Mouse (Mus musculus) MEL (cell line): ENCODE data around the gene Mobp. TPM values are rescaled to one million over a fixed set of nuclear protein-coding genes. Genes with fewer than 3 reads are reported as not detected.

Experiments used
- DNase-seq: peaks from one replicate; pipeline ENCODE4 v3.0.0; 2011; ENCODE audit warnings: low read depth, low spot score
- H3K27ac ChIP-seq: 2 replicates; pipeline ENCODE4 v1.5.1; 2012; ENCODE audit warnings: low read depth, mild to moderate bottlenecking, control low read depth, low read length, moderate library complexity; ENCODE audit not compliant: control insufficient read depth
- H3K27me3 ChIP-seq, 2 experiments: fragments of 150-350 bp in 1 of 2; sonication (generic) in 1 of 2; 2 replicates each; pipeline ENCODE4 v1.6.1; 2012; ENCODE audit warnings: low read length in 2 of 2, mild to moderate bottlenecking in 2 of 2, improper control_type of control experiment in 1 of 2, moderate library complexity in 1 of 2; ENCODE audit not compliant: insufficient read depth in 2 of 2, control insufficient read depth in 1 of 2
- H3K36me3 ChIP-seq, 2 experiments: 2 replicates each; pipeline ENCODE4 v1.6.1; 2012 to 2014; ENCODE audit warnings: low read length in 2 of 2, improper control_type of control experiment in 1 of 2, inconsistent platforms in 1 of 2, mild to moderate bottlenecking in 1 of 2; ENCODE audit not compliant: insufficient read depth in 2 of 2, control insufficient read depth in 1 of 2
- H3K4me1 ChIP-seq, 2 experiments: fragments of 150-350 bp in 1 of 2; sonication (generic) in 1 of 2; 2 replicates each; pipeline ENCODE4 v1.6.1; 2012; ENCODE audit warnings: low read length in 2 of 2, improper control_type of control experiment in 1 of 2, mild to moderate bottlenecking in 1 of 2; ENCODE audit not compliant: insufficient read depth in 2 of 2, control insufficient read depth in 1 of 2
- H3K4me3 ChIP-seq, 2 experiments: fragments of 150-350 bp in 1 of 2; sonication (generic) in 1 of 2; 2 replicates each; pipeline ENCODE4 v1.5.1; 2012; ENCODE audit warnings: low read depth in 2 of 2, low read length in 2 of 2, mild to moderate bottlenecking in 2 of 2, moderate library complexity in 2 of 2, control low read depth in 1 of 2, improper control_type of control experiment in 1 of 2; ENCODE audit not compliant: control insufficient read depth in 1 of 2, insufficient read depth in 1 of 2
- H3K79me2 ChIP-seq: 2 replicates; pipeline ENCODE4 v1.6.1; 2012; ENCODE audit warnings: mild to moderate bottlenecking, low read length, moderate library complexity; ENCODE audit not compliant: control insufficient read depth, poor library complexity, insufficient read depth
- H3K9ac ChIP-seq: 2 replicates; pipeline ENCODE4 v1.6.1; 2012; ENCODE audit warnings: low read depth, mild to moderate bottlenecking, control low read depth, low read length, moderate library complexity; ENCODE audit not compliant: control insufficient read depth, poor library complexity, severe bottlenecking
- H3K9me3 ChIP-seq: fragments of 150-350 bp; sonication (generic); replicated peaks from 2 replicates; pipeline ENCODE4 v1.6.1; 2012; ENCODE audit warnings: mild to moderate bottlenecking, low read length, improper control_type of control experiment, moderate library complexity; ENCODE audit not compliant: insufficient read depth
- BHLHE40 ChIP-seq: IDR thresholded peaks from 2 replicates; pipeline ENCODE4 v1.6.1; 2012; ENCODE audit warnings: low read depth, mild to moderate bottlenecking, inconsistent platforms, low read length, improper control_type of control experiment, borderline replicate concordance
- CHD2 ChIP-seq: IDR thresholded peaks from 2 replicates; pipeline ENCODE4 v1.6.1; 2011; ENCODE audit warnings: low read length, improper control_type of control experiment
- CTCF ChIP-seq, 3 experiments: IDR thresholded peaks in 2 of 3; conservative IDR thresholded peaks in 1 of 3; 2 replicates each; pipeline ENCODE4 v1.5.1; 2011 to 2012; ENCODE audit warnings: low read length in 3 of 3, low read depth in 2 of 3, mild to moderate bottlenecking in 2 of 3, improper control_type of control experiment in 1 of 3, inconsistent platforms in 1 of 3, mixed read lengths in 1 of 3, moderate library complexity in 1 of 3; ENCODE audit not compliant: control insufficient read depth in 1 of 3, insufficient read depth in 1 of 3, poor library complexity in 1 of 3, severe bottlenecking in 1 of 3
- ELF1 ChIP-seq: IDR thresholded peaks from 2 replicates; pipeline ENCODE4 v1.6.1; 2014; ENCODE audit warnings: low read depth, mild to moderate bottlenecking, inconsistent platforms, low read length, improper control_type of control experiment, moderate library complexity
- EP300 ChIP-seq, 2 experiments: IDR thresholded peaks; 2 replicates each; pipeline ENCODE4 v1.6.1; 2011; ENCODE audit warnings: improper control_type of control experiment in 2 of 2, low read length in 2 of 2, low read depth in 1 of 2, mild to moderate bottlenecking in 1 of 2
- GABPA ChIP-seq: IDR thresholded peaks from 2 replicates; pipeline ENCODE4 v1.6.1; 2012; ENCODE audit warnings: low read depth, mild to moderate bottlenecking, inconsistent platforms, low read length, improper control_type of control experiment, moderate library complexity
- GATA1 ChIP-seq: IDR thresholded peaks from 2 replicates; pipeline ENCODE4 v1.6.1; 2011; ENCODE audit warnings: low read depth, low read length, improper control_type of control experiment
- KAT2A ChIP-seq: conservative IDR thresholded peaks from 2 replicates; pipeline ENCODE4 v1.6.1; 2012; ENCODE audit warnings: low read depth, low read length, improper control_type of control experiment, inconsistent platforms
- MAFK ChIP-seq: IDR thresholded peaks from 2 replicates; pipeline ENCODE4 v1.6.1; 2011; ENCODE audit warnings: low read depth, mild to moderate bottlenecking, low read length, improper control_type of control experiment, borderline replicate concordance
- MAX ChIP-seq: IDR thresholded peaks from 2 replicates; pipeline ENCODE4 v1.6.1; 2011; ENCODE audit warnings: low read length, improper control_type of control experiment
- MEF2A ChIP-seq: IDR thresholded peaks from 2 replicates; pipeline ENCODE4 v1.6.1; 2014; ENCODE audit warnings: low read depth, mild to moderate bottlenecking, inconsistent platforms, low read length, improper control_type of control experiment; ENCODE audit not compliant: poor library complexity, insufficient replicate concordance, severe bottlenecking; ENCODE audit errors: extremely low read depth
- MYB ChIP-seq: IDR thresholded peaks from 2 replicates; pipeline ENCODE4 v1.6.1; 2011; ENCODE audit warnings: mild to moderate bottlenecking, low read depth, low read length, improper control_type of control experiment
- POLR2A ChIP-seq, 2 experiments: IDR thresholded peaks; 2 replicates each; pipeline ENCODE4 v1.6.1; 2011 to 2012; ENCODE audit warnings: low read length in 2 of 2, mild to moderate bottlenecking in 2 of 2, control low read depth in 1 of 2, improper control_type of control experiment in 1 of 2, low read depth in 1 of 2, moderate library complexity in 1 of 2; ENCODE audit not compliant: control insufficient read depth in 1 of 2, insufficient read depth in 1 of 2, poor library complexity in 1 of 2
- POLR2AphosphoS2 ChIP-seq: IDR thresholded peaks from 2 replicates; pipeline ENCODE4 v1.6.1; 2011; ENCODE audit warnings: low read length, improper control_type of control experiment
- RAD21 ChIP-seq: IDR thresholded peaks from 2 replicates; pipeline ENCODE4 v1.6.1; 2011; ENCODE audit warnings: mild to moderate bottlenecking, low read depth, low read length, improper control_type of control experiment
- SIN3A ChIP-seq: IDR thresholded peaks from 2 replicates; pipeline ENCODE4 v1.6.1; 2012; ENCODE audit warnings: low read length, improper control_type of control experiment, inconsistent platforms
- SMC3 ChIP-seq: IDR thresholded peaks from 2 replicates; pipeline ENCODE4 v1.6.1; 2011; ENCODE audit warnings: low read depth, low read length, improper control_type of control experiment
- TAL1 ChIP-seq: IDR thresholded peaks from 2 replicates; pipeline ENCODE4 v1.6.1; 2012; ENCODE audit warnings: mild to moderate bottlenecking, inconsistent platforms, low read length, moderate library complexity, mixed read lengths
- TBP ChIP-seq: IDR thresholded peaks from 2 replicates; pipeline ENCODE4 v1.8.0; 2011; ENCODE audit warnings: low read depth, low read length, improper control_type of control experiment
- TCF12 ChIP-seq: IDR thresholded peaks from 2 replicates; pipeline ENCODE4 v1.6.1; 2014; ENCODE audit warnings: low read depth, mild to moderate bottlenecking, inconsistent platforms, low read length, improper control_type of control experiment, moderate library complexity
- USF2 ChIP-seq, 2 experiments: IDR thresholded peaks; 2 replicates each; pipeline ENCODE4 v1.6.1; 2011 to 2012; ENCODE audit warnings: improper control_type of control experiment in 2 of 2, low read length in 2 of 2, borderline replicate concordance in 1 of 2, inconsistent platforms in 1 of 2, low read depth in 1 of 2, mild to moderate bottlenecking in 1 of 2; ENCODE audit not compliant: insufficient read depth in 1 of 2
- ZC3H11A ChIP-seq: IDR thresholded peaks from 2 replicates; pipeline ENCODE4 v1.6.1; 2012; ENCODE audit warnings: low read depth, mild to moderate bottlenecking, inconsistent platforms, low read length, improper control_type of control experiment
- ZNF384 ChIP-seq: IDR thresholded peaks from 2 replicates; pipeline ENCODE4 v1.6.1; 2012; ENCODE audit warnings: low read depth, mild to moderate bottlenecking, inconsistent platforms, low read length, improper control_type of control experiment
- polyA plus RNA-seq, 2 experiments: library from polyadenylated mRNA; stranded (reverse) in 1 of 2; unstranded in 1 of 2; fragments of >175 nt in 1 of 2; fragments of >200 nt in 1 of 2; gene quantifications; 2 replicates each; pipeline versions ENCODE4 v1.2.1 to v1.2.4; 2012; ENCODE audit warnings: low replicate concordance in 2 of 2, low read depth in 1 of 2; ENCODE audit not compliant: insufficient read length in 2 of 2, insufficient read depth in 1 of 2, missing spikeins in 1 of 2
- total RNA-seq: library from RNA; depleted of rRNA; stranded (reverse); fragments of 300-350 nt; gene quantifications from 2 replicates; pipeline ENCODE4 v1.2.3, GENCODE M21; 2012

Gene Mobp
- total and polyA plus RNA-seq, 3 experiments: not detected

DNA sequence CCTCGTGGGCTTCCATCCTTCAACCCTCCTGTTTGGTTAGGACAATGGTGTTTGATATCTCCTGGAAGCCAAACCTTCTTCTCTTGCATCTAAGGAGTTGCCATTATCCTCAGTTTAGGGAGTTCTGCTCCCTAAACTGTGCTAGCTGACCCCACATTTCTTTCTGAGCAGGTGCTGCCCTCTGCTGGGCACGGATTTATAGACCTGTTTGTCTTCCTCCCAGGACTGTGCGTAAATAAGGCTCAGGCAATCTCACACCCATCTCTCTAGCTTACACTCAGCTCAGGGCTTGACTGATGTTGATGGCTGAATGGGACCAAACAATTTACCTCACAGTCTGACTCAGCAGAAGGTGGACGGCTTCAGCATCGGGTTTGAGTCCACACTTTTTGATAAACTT, 21.8 kb downstream of the Mobp start:
- peak; percentile 62 for DNase-seq
- peaks cover 2 to 3% of the 10 kb centered on the region in 2 experiments; a peak in 3 of 4 replicates for H3K27me3 ChIP-seq
- H3K36me3 ChIP-seq: no peaks in the 10 kb centered on the region
- no peak overlapping the region for H3K9ac ChIP-seq
- no peaks in the 10 kb centered on the region for H3K4me1 ChIP-seq
- no peaks in the 10 kb centered on the region for H3K79me2 ChIP-seq
- H3K9me3 ChIP-seq: no peaks in the 10 kb centered on the region
- no peak for TF ChIP-seq SIN3A
- no peak for TF ChIP-seq POLR2AphosphoS2
- peak; percentile 89 for TF ChIP-seq SMC3
- peak; percentile 23; the same call in 1 of the 2 replicates for TF ChIP-seq ZNF384
- TF ChIP-seq EP300 (IDR thresholded peaks at IDR 0.05; ENCODE audit: low read depth in 1 of 2, low read length in 2 of 2): no peak
- peak; percentile 77 for TF ChIP-seq RAD21
- TF ChIP-seq TAL1: no peak
- peak; percentile 73 for TF ChIP-seq ZC3H11A
- TF ChIP-seq CTCF (IDR thresholded peaks at IDR 0.05 in 2 of 3, conservative IDR thresholded peaks at IDR 0.05 in 1 of 3; ENCODE audit: control insufficient read depth in 1 of 3, insufficient read depth in 1 of 3, low read depth in 2 of 3, low read length in 3 of 3, poor library complexity in 1 of 3, severe bottlenecking in 1 of 3): peak; percentile 56 to 85 (median 76)
- no peak overlapping the region for H3K4me3 ChIP-seq
- H3K27ac ChIP-seq: no peak overlapping the region

DNA sequence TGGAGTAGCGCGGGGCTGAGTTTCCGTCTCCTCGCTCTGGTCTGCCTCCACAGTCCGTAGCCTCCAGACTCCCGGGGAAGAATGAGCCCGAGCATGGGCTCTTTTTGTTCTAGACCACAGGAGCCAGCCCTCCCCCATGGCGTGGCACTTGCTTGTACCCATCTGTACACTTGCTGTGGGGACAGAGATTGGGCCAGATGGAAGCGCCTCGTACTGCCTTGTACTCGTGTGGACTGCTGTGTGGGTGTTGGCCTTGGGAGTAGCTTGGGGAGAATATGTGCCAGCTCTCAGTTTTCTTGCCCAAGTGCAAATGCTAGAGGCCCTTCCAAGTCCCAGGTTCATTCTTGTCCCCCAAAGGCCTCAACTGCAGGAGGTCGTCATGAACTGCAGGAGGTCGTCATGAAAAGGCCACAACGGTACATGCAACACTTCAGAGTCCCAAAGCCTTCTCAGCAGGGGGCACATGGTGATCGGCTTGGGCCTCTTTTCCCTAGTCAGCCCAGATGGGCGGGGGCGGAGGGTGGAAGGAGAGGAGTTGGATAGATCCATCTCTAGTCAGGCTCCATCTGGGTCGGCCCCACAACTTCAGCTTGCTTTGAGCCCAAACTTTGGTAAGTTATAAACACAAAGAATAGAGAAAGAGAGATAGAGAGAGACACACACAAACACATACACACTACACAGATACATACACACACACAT, 25.1 kb downstream of the Mobp start:
- H3K36me3 ChIP-seq: no peaks in the 10 kb centered on the region
- no peaks in the 10 kb centered on the region for H3K79me2 ChIP-seq
- H3K4me3 ChIP-seq: no peak overlapping the region
- no peaks in the 10 kb centered on the region for H3K9me3 ChIP-seq
- no peak overlapping the region for H3K27ac ChIP-seq
- H3K9ac ChIP-seq: no peak overlapping the region
- TF ChIP-seq ELF1 (no peak), KAT2A (no peak), MYB (no peak), GATA1 (no peak), EP300 (IDR thresholded peaks at IDR 0.05; ENCODE audit: low read depth in 1 of 2, low read length in 2 of 2) (no peak), TCF12 (no peak), BHLHE40 (no peak), TBP (no peak), ZC3H11A (no peak), RAD21 (no peak), MAFK (no peak), TAL1 (no peak), POLR2A (IDR thresholded peaks at IDR 0.05; ENCODE audit: control insufficient read depth in 1 of 2, insufficient read depth in 1 of 2, low read depth in 1 of 2, low read length in 2 of 2, poor library complexity in 1 of 2) (no peak), SMC3 (no peak), GABPA (no peak), MAX (no peak), USF2 (IDR thresholded peaks at IDR 0.05; ENCODE audit: borderline replicate concordance in 1 of 2, insufficient read depth in 1 of 2, low read depth in 1 of 2, low read length in 2 of 2) (no peak), POLR2AphosphoS2 (no peak), CHD2 (no peak), MEF2A (no peak)
- no peaks in the 10 kb centered on the region for H3K4me1 ChIP-seq
- peaks cover 0 to 1% of the 10 kb centered on the region in 2 experiments; a peak in 1 of 4 replicates for H3K27me3 ChIP-seq
- DNase-seq: no peak
